Comparison of ENCODE assay signal across 8 mouse cellular contexts in the genomic region with DNA sequence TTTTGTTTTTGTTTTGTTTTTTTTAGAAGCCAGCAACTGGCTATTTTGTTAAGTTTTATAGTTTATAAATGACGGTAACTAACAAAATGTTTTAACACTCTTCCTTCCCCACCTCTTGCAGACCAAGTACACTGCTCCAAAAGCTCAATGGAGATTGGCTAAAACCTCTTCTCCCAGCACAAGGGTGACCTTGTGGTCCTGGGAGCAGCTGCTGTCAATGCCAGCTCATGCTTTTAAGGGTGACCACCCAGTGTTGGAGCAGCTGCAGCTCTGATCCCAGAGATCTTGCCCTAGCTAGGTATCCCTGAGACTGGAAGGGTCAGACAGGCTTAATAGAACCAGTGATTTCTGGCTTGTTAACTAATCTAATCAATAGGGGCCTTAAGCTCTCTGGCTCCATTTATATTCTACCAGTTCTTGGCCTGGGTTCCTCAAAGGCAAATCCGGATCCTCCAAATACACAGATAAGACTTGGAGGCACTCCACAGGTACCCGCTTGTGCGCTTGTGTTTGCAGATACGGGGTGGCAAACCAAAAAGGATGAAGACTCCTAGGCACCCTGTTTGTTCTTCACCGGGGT. TPM values are rescaled to one million over a fixed set of nuclear protein-coding genes. Genes with fewer than 3 reads are reported as not detected.
DNase-seq lines count a peak whose midpoint lies in the region; ATAC-seq lines count a peak whose summit lies in the region.

No protein-coding gene starts in this region.

- no peak overlapping the region for H3K27ac ChIP-seq in forebrain, embryonic 13.5 days
- H3K27ac ChIP-seq in liver, embryonic 13.5 days: no peak overlapping the region
- no peak overlapping the region for H3K27ac ChIP-seq in stomach, embryonic 15.5 days

- peak overlapping the region; percentile 75 for H3K4me2 ChIP-seq in forebrain, embryonic 13.5 days
- peak overlapping the region; percentile 59 for H3K4me2 ChIP-seq in liver, embryonic 13.5 days
- peak overlapping the region; percentile 84 for H3K4me2 ChIP-seq in stomach, embryonic 15.5 days

- peaks cover 34% of the 10 kb centered on the region for H3K4me1 ChIP-seq in megakaryocyte, embryonic 14.5 days
- peaks cover 13% of the 10 kb centered on the region for H3K4me1 ChIP-seq in forebrain, embryonic 13.5 days
- H3K4me1 ChIP-seq in liver, embryonic 13.5 days (replicated peaks): peaks cover 6% of the 10 kb centered on the region
- H3K4me1 ChIP-seq in stomach, embryonic 15.5 days: no peaks in the 10 kb centered on the region

- DNase-seq in liver, embryonic 13.5 days: no peak
- no peak for DNase-seq in yolk sac, embryonic 10.5 days (ENCODE audit: low spot score)
- DNase-seq in thymus, postnatal 10 days (ENCODE audit: low spot score in 2 of 2): no peak

- peaks cover 50% of the 10 kb centered on the region for H3K27me3 ChIP-seq in megakaryocyte, embryonic 14.5 days (replicated peaks)
- H3K27me3 ChIP-seq in forebrain, embryonic 13.5 days: no peaks in the 10 kb centered on the region
- H3K27me3 ChIP-seq in liver, embryonic 13.5 days: peaks cover 26% of the 10 kb centered on the region
- no peaks in the 10 kb centered on the region for H3K27me3 ChIP-seq in stomach, embryonic 15.5 days (replicated peaks)

- H3K9ac ChIP-seq in forebrain, embryonic 13.5 days: no peak overlapping the region
- 0 out of 2 replicates have a peak overlapping the region, but pooled peaks have one; percentile 29 for H3K9ac ChIP-seq in liver, embryonic 13.5 days
- H3K9ac ChIP-seq in stomach, embryonic 15.5 days: no peak overlapping the region

- ATAC-seq in megakaryocyte, adult 5-6 weeks (ENCODE audit: poor library complexity, severe bottlenecking): no peak
- ATAC-seq in forebrain, embryonic 13.5 days: no peak; the same call in 1 of the 2 replicates
- ATAC-seq in liver, embryonic 13.5 days (ENCODE audit: low read depth): no peak
- no peak for ATAC-seq in stomach, embryonic 15.5 days (ENCODE audit: insufficient read depth, low FRiP score, low read depth)
- ATAC-seq in erythroid progenitor cell, adult 5-6 weeks (replicated peaks; ENCODE audit: low FRiP score, poor library complexity, severe bottlenecking): no peak

- H3K9me3 ChIP-seq in megakaryocyte, embryonic 14.5 days: no peaks in the 10 kb centered on the region
- H3K9me3 ChIP-seq in forebrain, embryonic 13.5 days (replicated peaks): no peaks in the 10 kb centered on the region
- no peaks in the 10 kb centered on the region for H3K9me3 ChIP-seq in liver, embryonic 13.5 days (replicated peaks)
- no peaks in the 10 kb centered on the region for H3K9me3 ChIP-seq in stomach, embryonic 15.5 days

- H3K36me3 ChIP-seq in megakaryocyte, embryonic 14.5 days (replicated peaks; ENCODE audit: low read length): no peaks in the 10 kb centered on the region
- H3K36me3 ChIP-seq in forebrain, embryonic 13.5 days (ENCODE audit: poor library complexity, severe bottlenecking): no peaks in the 10 kb centered on the region
- no peaks in the 10 kb centered on the region for H3K36me3 ChIP-seq in liver, embryonic 13.5 days
- no peaks in the 10 kb centered on the region for H3K36me3 ChIP-seq in stomach, embryonic 15.5 days

- WGBS in forebrain, embryonic 13.5 days: 22% methylated on average over 6 of the region's 6 CpGs
- 20% methylated on average over 6 of the region's 6 CpGs for WGBS in liver, embryonic 13.5 days (ENCODE audit: insufficient replicate concordance)
- 23% methylated on average over 6 of the region's 6 CpGs for WGBS in stomach, embryonic 15.5 days

- H3K4me3 ChIP-seq in megakaryocyte, embryonic 14.5 days (replicated peaks): peak overlapping the region; percentile 90
- H3K4me3 ChIP-seq in forebrain, embryonic 13.5 days: peak overlapping the region; percentile 37
- H3K4me3 ChIP-seq in liver, embryonic 13.5 days (replicated peaks): peak overlapping the region; percentile 51
- peak overlapping the region; percentile 42 for H3K4me3 ChIP-seq in stomach, embryonic 15.5 days (replicated peaks)

RNA-seq across cellular contexts. Expression of a gene that starts 0.9 kb away (rescaled TPM):
- 1.2 TPM in 1 of 2 replicates, not detected in the other for polyA plus RNA-seq in megakaryocyte, embryonic 14.5 days (2012; ENCODE audit: insufficient read depth, low replicate concordance)
- 2.0 and 2.1 TPM in 2 replicates for total RNA-seq in megakaryocyte, adult 5-6 weeks (2015)
- total RNA-seq in megakaryocyte, adult 5-6 weeks (2017): 3.1 and 3.8 TPM in 2 replicates
- 0.99 and 1.2 TPM in 2 replicates for polyA plus RNA-seq in forebrain, embryonic 13.5 days (2015; fragmentation: Nextera tagmentation; extraction: Ambion mirVana)
- 1.5 and 1.7 TPM in 2 replicates for polyA plus RNA-seq in liver, embryonic 13.5 days (2015; fragmentation: Nextera tagmentation; extraction: Ambion mirVana)
- polyA plus RNA-seq in stomach, embryonic 15.5 days (2015; fragmentation: Nextera tagmentation; extraction: Ambion mirVana): 2.2 and 2.4 TPM in 2 replicates
- total RNA-seq in erythroid progenitor cell, adult 5-6 weeks (2015; ENCODE audit: low replicate concordance): 0.84 and 2.2 TPM in 2 replicates
- total RNA-seq in erythroid progenitor cell, adult 5-6 weeks (2017; ENCODE audit: low replicate concordance): 1.7 and 4.8 TPM in 2 replicates

RNA-seq across cellular contexts. Expression of a gene that starts 46.6 kb away (rescaled TPM):
- 0.45 TPM in 1 of 2 replicates, not detected in the other for polyA plus RNA-seq in megakaryocyte, embryonic 14.5 days (2012; ENCODE audit: insufficient read depth, low replicate concordance)
- total RNA-seq in megakaryocyte, adult 5-6 weeks (2015): 2.5 and 2.8 TPM in 2 replicates
- 0.98 and 1.3 TPM in 2 replicates for total RNA-seq in megakaryocyte, adult 5-6 weeks (2017)
- 12.6 and 13.0 TPM in 2 replicates for polyA plus RNA-seq in forebrain, embryonic 13.5 days (2015; fragmentation: Nextera tagmentation; extraction: Ambion mirVana)
- polyA plus RNA-seq in liver, embryonic 13.5 days (2015; fragmentation: Nextera tagmentation; extraction: Ambion mirVana): 3.8 TPM in 2 replicates
- polyA plus RNA-seq in stomach, embryonic 15.5 days (2015; fragmentation: Nextera tagmentation; extraction: Ambion mirVana): 9.8 TPM in 2 replicates
- 1.4 TPM in 1 of 2 replicates, not detected in the other for total RNA-seq in erythroid progenitor cell, adult 5-6 weeks (2015; ENCODE audit: low replicate concordance)
- total RNA-seq in erythroid progenitor cell, adult 5-6 weeks (2017; ENCODE audit: low replicate concordance): 0.23 and 0.77 TPM in 2 replicates

Comparison
In these comparisons a context has a peak if more than half of its experiments do, and no peak if none do; other contexts are left out.
1. H3K4me3 ChIP-seq: peak in every context shown above with its lines; median percentile 90 in megakaryocyte, embryonic 14.5 days; 51 in liver, embryonic 13.5 days; 42 in stomach, embryonic 15.5 days; 37 in forebrain, embryonic 13.5 days.